Mouse (Mus musculus): ENCODE measurements around the gene Prkaa2. TPM values are rescaled to one million over a fixed set of nuclear protein-coding genes. Genes with fewer than 3 reads are reported as not detected.

Gene Prkaa2
- 0.22 TPM for polyA plus RNA-seq (2015; fragmentation: Illumina TruSeq; extraction: RNeasy Lipid Tissue Mini Kit (QIAGEN cat#74804); ENCODE audit: insufficient read depth, low replicate concordance)

GRCm38 (mm10) chr4:105109199-105109989, at the start of gene Prkaa2:
TSS of gene Prkaa2 (minus strand) at chr4:105109890.

GRCm38 (mm10) chr4:105157276-105158168, 47.8 kb upstream of the Prkaa2 start, which contains the start of gene Plpp3:
TSS of gene Plpp3 (plus strand) at chr4:105157347.

Other genes with a start within 250 kb of the Prkaa2 start
- 0.26 TPM for gene C8a, start 233.5 kb downstream of the Prkaa2 start, polyA plus RNA-seq (2015; fragmentation: Illumina TruSeq; extraction: RNeasy Lipid Tissue Mini Kit (QIAGEN cat#74804); ENCODE audit: insufficient read depth, low replicate concordance)
- gene Fyb2, start 196.4 kb downstream of the Prkaa2 start, polyA plus RNA-seq (2015; fragmentation: Illumina TruSeq; extraction: RNeasy Lipid Tissue Mini Kit (QIAGEN cat#74804); ENCODE audit: insufficient read depth, low replicate concordance) = 0.30 TPM
- gene Plpp3, start 47.5 kb upstream of the Prkaa2 start, polyA plus RNA-seq (2015; fragmentation: Illumina TruSeq; extraction: RNeasy Lipid Tissue Mini Kit (QIAGEN cat#74804); ENCODE audit: insufficient read depth, low replicate concordance) = 29.0 TPM